Mouse (Mus musculus): Measurements from ENCODE around the gene Mmgt2. TPM values are rescaled to one million over a fixed set of nuclear protein-coding genes. Genes with fewer than 3 reads are reported as not detected.

Gene Mmgt2
- polyA plus RNA-seq, 1 experiment from 2014 or later, result 23.0 TPM

DNA sequence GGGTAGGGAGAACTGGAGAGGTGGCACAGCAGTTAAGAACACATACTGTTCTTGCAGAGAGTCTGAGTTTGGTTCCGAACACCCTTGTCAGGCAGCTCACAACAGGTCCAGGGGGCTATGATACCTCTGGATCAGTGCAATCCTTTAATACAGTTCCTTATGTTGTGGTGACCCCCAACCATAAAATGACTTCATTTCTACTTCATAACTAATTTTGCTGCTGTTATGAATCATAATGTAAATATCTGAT is 40.6 kb upstream of the Mmgt2 start:
- Histone ChIP-seq H3K9ac (replicated peaks) (no peak overlapping the region; the same call in 1 of the 2 replicates), H3K27me3 (no peaks in the 10 kb centered on the region), H3K4me3 (replicated peaks) (no peak overlapping the region), H3K36me3 (peaks cover 66% of the 10 kb centered on the region), H3K4me2 (replicated peaks) (no peak overlapping the region), H3K9me3 (no peaks in the 10 kb centered on the region), H3K27ac (peak overlapping the region; percentile 52; the same call in 1 of the 2 replicates), H3K4me1 (replicated peaks) (peaks cover 58% of the 10 kb centered on the region)
- 92% methylated on average over 1 of the region's 1 CpGs for WGBS
- no peak for ATAC-seq

DNA sequence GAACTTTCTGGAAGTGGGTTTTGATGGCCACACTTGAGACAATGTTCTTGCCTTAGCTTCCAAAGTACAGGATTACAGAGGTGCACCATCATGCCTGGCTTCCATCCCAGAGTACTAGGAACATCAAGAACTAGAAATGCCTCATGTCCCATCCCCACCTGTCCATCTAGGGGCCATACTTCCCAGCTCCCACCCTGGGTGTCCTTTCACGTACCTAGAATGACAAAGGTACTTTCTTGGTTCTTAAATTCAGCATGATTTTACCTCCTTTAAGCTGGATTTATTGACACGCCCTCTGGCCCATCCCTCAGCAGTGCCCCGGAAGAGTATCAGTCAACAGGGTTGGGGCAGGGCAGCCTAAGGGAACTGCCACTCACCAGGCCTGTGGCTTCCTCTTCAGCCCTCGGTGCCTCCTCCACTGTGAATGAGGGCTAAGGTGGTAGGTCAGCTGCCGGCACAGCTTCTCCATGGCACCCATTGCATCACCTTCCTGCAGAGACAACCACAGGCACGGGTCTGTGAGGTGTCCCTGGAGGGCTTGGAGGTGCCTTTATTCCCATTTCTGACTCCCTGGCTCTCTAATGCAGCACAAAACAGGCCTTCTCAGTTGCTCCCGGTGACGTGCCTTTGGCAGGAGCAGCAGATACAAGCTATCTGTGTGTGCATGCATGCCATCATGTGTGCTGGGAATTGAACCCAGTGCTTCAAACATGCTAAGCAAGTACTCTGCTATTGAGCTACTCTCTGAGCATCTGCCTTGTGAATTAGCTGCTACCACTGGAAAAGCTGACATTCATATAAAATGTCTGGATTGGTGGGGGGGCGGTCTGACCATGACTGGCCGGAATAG is 39.4 kb upstream of the Mmgt2 start:
- H3K4me1 ChIP-seq (replicated peaks), result peaks cover 58% of the 10 kb centered on the region
- ATAC-seq, result no peak
- no peak overlapping the region for H3K27ac ChIP-seq
- H3K4me2 ChIP-seq (replicated peaks), result no peak overlapping the region
- WGBS, result 80% methylated on average over 10 of the region's 10 CpGs
- H3K4me3 ChIP-seq (replicated peaks), result no peak overlapping the region
- peaks cover 66% of the 10 kb centered on the region for H3K36me3 ChIP-seq
- H3K27me3 ChIP-seq, result no peaks in the 10 kb centered on the region
- no peak overlapping the region for H3K9ac ChIP-seq (replicated peaks)
- H3K9me3 ChIP-seq, result no peaks in the 10 kb centered on the region

DNA sequence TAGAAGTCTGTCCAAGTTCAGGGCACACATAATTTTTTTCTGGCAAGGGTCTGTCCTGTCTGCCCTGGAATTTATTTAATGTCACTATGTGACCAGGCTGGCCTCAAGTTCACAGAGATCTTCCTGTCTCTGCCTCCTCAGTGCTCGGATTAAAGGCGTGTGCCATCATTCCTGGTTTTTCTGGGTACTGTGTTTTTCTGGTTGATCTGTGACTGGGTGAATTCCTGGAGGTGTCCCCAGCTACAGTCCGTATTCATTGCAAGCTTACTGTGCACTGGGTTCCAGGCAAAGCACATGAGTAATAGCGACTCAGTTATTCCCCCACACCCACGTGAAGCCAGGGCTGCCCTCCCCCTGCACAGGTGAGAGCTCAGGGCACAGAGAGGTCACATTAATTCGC is 38.2 kb upstream of the Mmgt2 start:
- H3K9ac ChIP-seq (replicated peaks), result no peak overlapping the region
- no peak for ATAC-seq
- H3K36me3 ChIP-seq, result peaks cover 54% of the 10 kb centered on the region
- H3K9me3 ChIP-seq, result no peaks in the 10 kb centered on the region
- 87% methylated on average over 6 of the region's 6 CpGs for WGBS
- no peak overlapping the region for H3K4me2 ChIP-seq (replicated peaks)
- no peak overlapping the region for H3K27ac ChIP-seq
- H3K4me1 ChIP-seq (replicated peaks), result peaks cover 56% of the 10 kb centered on the region
- H3K27me3 ChIP-seq, result no peaks in the 10 kb centered on the region
- no peak overlapping the region for H3K4me3 ChIP-seq (replicated peaks)

DNA sequence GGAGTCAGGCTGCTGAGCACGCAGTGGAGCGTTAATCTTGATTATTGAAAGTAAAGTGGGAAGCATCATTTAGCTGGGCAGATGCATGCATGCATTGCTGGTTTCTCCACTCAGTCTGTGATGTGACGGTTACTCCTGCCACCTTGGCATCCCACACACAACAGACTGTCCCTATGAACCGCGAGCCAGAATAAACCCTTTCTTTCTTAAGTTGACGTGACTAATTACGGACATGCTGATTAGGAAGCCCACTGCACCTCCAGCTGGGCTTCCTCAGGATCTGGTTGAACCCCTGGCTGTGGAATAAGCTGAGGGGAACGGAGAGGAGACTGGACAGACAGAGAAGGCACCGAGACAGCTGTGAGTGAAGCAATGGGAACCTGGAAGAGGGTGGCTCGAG is 35.9 kb upstream of the Mmgt2 start:
- H3K4me3 ChIP-seq (replicated peaks), result no peak overlapping the region
- no peaks in the 10 kb centered on the region for H3K27me3 ChIP-seq
- 43% methylated on average over 10 of the region's 10 CpGs for WGBS
- H3K9me3 ChIP-seq, result no peaks in the 10 kb centered on the region
- peak overlapping the region; percentile 87 for H3K27ac ChIP-seq
- H3K4me2 ChIP-seq (replicated peaks), result peak overlapping the region; percentile 56
- no peak for ATAC-seq
- H3K4me1 ChIP-seq (replicated peaks), result peaks cover 34% of the 10 kb centered on the region
- H3K9ac ChIP-seq (replicated peaks), result peak overlapping the region; percentile 66
- H3K36me3 ChIP-seq, result peaks cover 36% of the 10 kb centered on the region

DNA sequence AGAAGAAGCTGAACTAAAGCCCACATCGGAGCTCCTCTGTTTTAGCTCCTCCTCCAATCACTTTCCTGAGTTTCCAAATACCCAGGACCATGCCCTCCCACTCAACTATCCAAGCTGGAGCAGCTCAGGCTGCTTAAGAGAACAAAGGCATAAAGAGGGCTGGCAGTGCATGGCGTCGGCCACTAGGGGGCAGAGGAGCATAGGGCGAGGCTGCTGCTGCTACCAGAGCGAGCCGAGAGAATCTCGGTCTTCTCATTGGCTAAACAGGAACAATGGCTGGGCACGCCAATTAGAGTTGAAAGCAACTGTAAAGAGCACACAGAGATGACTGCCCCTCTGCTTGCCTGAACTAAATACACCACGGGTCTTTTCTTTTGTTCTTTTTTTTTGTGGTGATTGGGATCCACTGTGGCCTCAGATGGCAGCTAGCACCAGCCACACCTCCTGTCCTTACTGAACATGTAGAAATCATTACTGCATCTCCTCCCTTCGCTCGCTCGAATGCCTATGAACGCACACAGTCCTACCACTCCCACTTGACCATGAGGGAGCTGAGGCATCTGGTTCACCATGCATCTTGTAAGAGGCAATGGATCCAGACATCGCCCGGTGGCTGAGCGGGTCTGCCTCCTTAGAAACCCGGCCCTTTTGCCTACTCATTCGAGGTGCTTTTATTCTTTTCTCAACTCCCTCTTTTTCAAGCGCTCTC is 34.7 kb upstream of the Mmgt2 start:
- no peaks in the 10 kb centered on the region for H3K9me3 ChIP-seq
- peaks cover 28% of the 10 kb centered on the region for H3K4me1 ChIP-seq (replicated peaks)
- peak overlapping the region; percentile 28 for H3K4me3 ChIP-seq (replicated peaks)
- WGBS, result 4% methylated on average over 19 of the region's 19 CpGs
- H3K27me3 ChIP-seq, result no peaks in the 10 kb centered on the region
- H3K36me3 ChIP-seq, result peaks cover 29% of the 10 kb centered on the region
- H3K4me2 ChIP-seq (replicated peaks), result peak overlapping the region; percentile 56
- H3K9ac ChIP-seq (replicated peaks), result peak overlapping the region; percentile 66
- ATAC-seq, result peak; percentile 97
- H3K27ac ChIP-seq, result peak overlapping the region; percentile 93

DNA sequence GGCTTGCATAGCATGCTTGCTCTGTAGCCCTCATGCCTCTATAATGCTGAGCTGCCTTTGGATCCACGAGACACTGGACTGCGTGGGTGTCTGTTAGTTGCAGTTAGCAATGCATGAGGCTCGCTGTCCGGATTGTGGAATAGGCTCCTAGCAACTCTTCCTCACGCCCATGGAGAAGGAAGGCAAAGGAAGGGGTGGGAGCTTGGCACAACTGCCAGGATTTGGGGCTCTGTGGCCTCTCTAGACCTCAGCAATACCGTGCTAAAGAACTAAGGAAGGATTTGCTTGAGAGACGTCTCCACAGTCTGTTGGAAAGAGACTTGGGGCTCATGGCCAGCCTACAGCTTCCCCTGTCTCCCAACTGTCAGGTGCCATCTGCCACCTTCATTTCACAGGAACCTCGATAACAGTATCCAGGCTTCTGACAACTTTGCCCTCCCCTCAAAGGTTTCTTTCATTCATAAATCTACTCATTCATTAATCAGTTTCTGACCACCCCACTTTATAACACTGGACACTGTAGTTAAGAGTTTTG is 33.5 kb upstream of the Mmgt2 start:
- no peaks in the 10 kb centered on the region for H3K9me3 ChIP-seq
- H3K9ac ChIP-seq (replicated peaks), result peak overlapping the region; percentile 45; the same call in 1 of the 2 replicates
- H3K4me1 ChIP-seq (replicated peaks), result peaks cover 28% of the 10 kb centered on the region
- H3K4me2 ChIP-seq (replicated peaks), result no peak overlapping the region
- peaks cover 29% of the 10 kb centered on the region for H3K36me3 ChIP-seq
- peak overlapping the region; percentile 93 for H3K27ac ChIP-seq
- H3K27me3 ChIP-seq, result no peaks in the 10 kb centered on the region
- 84% methylated on average over 8 of the region's 8 CpGs for WGBS
- no peak for ATAC-seq
- no peak overlapping the region for H3K4me3 ChIP-seq (replicated peaks)

DNA sequence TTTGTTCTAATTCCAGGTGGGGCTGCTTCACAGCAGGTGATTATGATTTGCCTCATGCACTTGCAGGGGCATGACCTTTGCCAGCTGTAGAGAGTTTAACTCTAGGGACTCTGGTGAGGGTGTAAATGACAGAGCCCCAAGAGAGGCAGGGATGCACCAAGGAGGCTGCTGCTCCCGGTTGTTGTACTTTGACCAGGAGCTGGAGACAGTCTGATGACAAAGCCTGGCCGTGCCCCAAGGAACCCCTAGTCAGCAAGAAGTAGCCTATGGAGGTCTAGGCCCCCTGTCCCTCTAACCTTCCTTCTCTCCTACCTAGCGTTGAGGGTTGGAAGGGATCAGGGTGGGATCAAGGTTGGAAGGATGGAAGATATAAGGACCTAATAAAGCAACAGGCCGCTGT is 33.0 kb upstream of the Mmgt2 start:
- ATAC-seq, result no peak
- peaks cover 26% of the 10 kb centered on the region for H3K36me3 ChIP-seq
- no peak overlapping the region for H3K4me2 ChIP-seq (replicated peaks)
- no peaks in the 10 kb centered on the region for H3K9me3 ChIP-seq
- no peak overlapping the region for H3K27ac ChIP-seq
- no peak overlapping the region for H3K4me3 ChIP-seq (replicated peaks)
- H3K9ac ChIP-seq (replicated peaks), result no peak overlapping the region
- H3K27me3 ChIP-seq, result no peaks in the 10 kb centered on the region
- peaks cover 28% of the 10 kb centered on the region for H3K4me1 ChIP-seq (replicated peaks)
- 93% methylated on average over 4 of the region's 4 CpGs for WGBS

DNA sequence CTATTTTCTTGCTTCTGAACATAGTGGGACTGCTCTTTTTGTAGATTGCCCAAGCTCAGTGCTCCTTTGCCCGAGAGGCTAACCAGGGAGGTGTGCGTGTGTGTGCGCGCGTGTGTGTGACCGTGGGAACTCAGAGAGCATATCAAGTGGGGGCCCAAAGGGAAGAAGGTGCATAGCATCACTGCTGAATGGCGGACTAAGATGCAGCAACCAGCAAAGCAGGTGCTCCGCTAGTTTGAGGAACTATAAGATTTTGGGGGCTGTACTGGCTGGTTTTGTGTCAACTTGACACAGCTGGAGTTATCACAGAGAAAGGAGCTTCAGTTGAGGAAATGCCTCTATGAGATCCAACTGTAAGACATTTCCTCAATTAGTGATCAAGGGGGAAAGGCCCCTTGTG is 27.4 kb upstream of the Mmgt2 start:
- WGBS, result 95% methylated on average over 8 of the region's 8 CpGs
- Histone ChIP-seq H3K4me2 (replicated peaks) (no peak overlapping the region), H3K27me3 (no peaks in the 10 kb centered on the region)

DNA sequence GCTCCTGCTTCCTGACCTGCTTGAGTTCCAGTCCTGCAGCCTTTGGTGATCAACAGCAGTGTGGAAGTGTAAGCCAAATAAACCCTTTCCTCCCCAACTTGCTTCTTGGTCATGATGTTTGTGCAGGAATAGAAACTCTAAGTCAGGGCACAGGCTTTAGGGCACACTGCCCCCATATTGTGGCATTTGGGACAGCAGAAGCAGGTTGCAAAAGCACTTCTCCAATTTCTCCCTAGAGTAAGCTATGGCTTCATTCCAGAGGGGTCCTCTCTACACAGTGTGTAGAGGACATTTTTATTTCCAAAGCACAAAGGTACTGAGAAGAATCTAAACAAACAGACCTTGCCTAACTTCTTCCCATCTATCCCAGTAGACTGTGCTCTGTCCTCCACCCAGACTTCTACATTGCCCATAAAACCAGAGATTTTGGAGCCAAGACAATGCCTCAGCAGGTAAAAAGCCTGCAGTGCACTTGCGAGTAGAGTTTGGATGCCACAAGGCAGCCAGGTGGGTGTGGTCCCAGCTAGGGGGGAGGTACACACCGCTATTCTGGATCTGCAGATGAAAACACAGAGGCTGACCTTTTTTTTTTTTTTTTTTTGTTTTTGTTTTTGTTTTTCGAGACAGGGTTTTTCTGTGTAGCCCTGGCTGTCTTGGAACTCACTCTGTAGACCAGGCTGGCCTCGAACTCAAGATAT is 26.7 kb upstream of the Mmgt2 start:
- peaks cover 18% of the 10 kb centered on the region for H3K36me3 ChIP-seq
- H3K4me2 ChIP-seq (replicated peaks), result no peak overlapping the region
- no peak for ATAC-seq
- peaks cover 11% of the 10 kb centered on the region for H3K4me1 ChIP-seq (replicated peaks)
- no peaks in the 10 kb centered on the region for H3K9me3 ChIP-seq
- no peak overlapping the region for H3K27ac ChIP-seq
- no peak overlapping the region for H3K4me3 ChIP-seq (replicated peaks)
- H3K9ac ChIP-seq (replicated peaks), result no peak overlapping the region
- WGBS, result 84% methylated on average over 4 of the region's 4 CpGs
- no peaks in the 10 kb centered on the region for H3K27me3 ChIP-seq

More for the DNA sequence above, 27.4 kb upstream of the Mmgt2 start:
- Histone ChIP-seq H3K9me3 (no peaks in the 10 kb centered on the region), H3K36me3 (peaks cover 21% of the 10 kb centered on the region), H3K4me1 (replicated peaks) (peaks cover 11% of the 10 kb centered on the region), H3K4me3 (replicated peaks) (no peak overlapping the region), H3K27ac (no peak overlapping the region), H3K9ac (replicated peaks) (no peak overlapping the region)
- no peak for ATAC-seq

DNA sequence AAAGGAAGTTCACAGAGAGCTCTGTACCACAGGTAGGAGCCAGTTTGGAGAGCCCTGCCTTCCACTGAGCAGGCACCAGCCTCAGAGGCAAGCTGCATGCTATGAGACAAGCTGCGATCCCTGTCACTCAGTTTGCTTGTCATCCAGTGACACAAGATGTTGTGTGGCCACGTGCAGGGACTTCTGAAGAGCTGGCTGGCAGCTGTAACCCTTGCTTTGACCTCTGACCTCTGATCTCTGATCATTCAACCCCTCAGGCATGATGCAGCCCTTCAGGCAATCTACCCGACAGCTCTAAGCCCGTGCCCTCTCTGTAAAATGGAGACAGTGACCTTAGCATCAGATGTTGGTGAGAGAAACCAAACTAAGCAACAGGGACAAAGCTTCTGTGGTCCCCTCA is 25.6 kb upstream of the Mmgt2 start:
- Histone ChIP-seq H3K27me3 (no peaks in the 10 kb centered on the region), H3K9me3 (no peaks in the 10 kb centered on the region), H3K27ac (no peak overlapping the region), H3K4me3 (replicated peaks) (no peak overlapping the region), H3K4me1 (replicated peaks) (peaks cover 11% of the 10 kb centered on the region), H3K4me2 (replicated peaks) (no peak overlapping the region), H3K9ac (replicated peaks) (no peak overlapping the region), H3K36me3 (peaks cover 18% of the 10 kb centered on the region)
- ATAC-seq, result no peak
- WGBS, result 30% methylated on average over 4 of the region's 4 CpGs

DNA sequence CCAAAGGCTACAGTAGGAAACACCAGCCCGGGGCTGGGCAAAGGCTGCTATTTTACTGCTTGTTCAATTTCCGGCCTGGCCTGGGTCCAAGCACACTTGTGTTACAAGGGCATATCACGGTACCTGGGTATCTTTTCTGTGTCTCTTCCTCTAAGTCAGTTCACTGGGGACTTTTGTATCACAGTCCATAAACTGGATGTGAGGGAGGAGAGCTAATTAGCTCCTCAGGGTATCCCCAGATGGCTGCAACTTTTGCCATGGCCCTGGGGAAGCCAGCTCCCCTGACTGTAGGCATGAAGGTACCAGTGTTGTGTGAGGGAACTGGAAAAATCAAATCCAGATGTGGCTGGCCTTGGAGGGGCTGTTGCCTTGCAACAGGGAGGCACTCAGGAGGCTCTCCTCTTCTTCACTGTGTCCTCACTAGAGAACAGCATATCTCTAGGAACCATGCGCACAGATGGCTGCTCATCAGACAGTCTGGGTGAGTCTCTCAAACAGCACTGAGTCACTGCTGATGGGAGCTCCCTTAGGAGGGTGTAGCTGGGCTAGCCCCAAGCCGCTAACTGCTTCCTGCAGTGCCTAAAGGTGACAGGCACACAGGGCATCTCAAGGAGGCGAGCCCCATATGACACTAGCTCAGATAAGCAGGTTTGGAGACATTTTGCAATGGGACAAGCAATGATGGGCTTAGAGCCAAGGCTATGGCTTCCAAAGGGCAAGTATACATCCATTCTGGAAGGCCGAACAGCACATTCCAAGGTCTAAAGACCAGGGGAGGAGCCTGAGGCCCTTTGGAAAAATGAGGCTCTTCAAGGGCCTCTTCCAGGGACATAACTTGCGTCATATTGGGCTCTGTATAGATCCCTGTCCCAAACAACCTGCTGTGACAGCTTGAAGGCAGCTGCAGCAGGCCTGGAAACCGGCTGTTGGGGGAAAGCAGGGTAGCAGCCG is 23.8 kb upstream of the Mmgt2 start:
- Histone ChIP-seq H3K4me2 (replicated peaks) (no peak overlapping the region), H3K4me3 (replicated peaks) (no peak overlapping the region), H3K36me3 (peaks cover 6% of the 10 kb centered on the region; the same call in 1 of the 2 replicates), H3K27me3 (no peaks in the 10 kb centered on the region), H3K4me1 (replicated peaks) (peaks cover 27% of the 10 kb centered on the region), H3K9ac (replicated peaks) (no peak overlapping the region), H3K9me3 (no peaks in the 10 kb centered on the region), H3K27ac (peak overlapping the region; percentile 25)
- peak; percentile 43; the same call in 1 of the 2 replicates for ATAC-seq
- WGBS, result 74% methylated on average over 10 of the region's 10 CpGs

Measured in midbrain, embryonic 13.5 days (tissue).